Mouse (Mus musculus) ES-CJ7 (cell line): ENCODE measurements around the gene Vmn1r41.

ENCODE experiments used
- DNase-seq: peaks from one replicate; pipeline ENCODE4 v3.0.0; 2011; ENCODE audit warnings: low read depth, low spot score

The Vmn1r41 gene

GRCm38 (mm10) chr6:89740466-89740865 lies at the start of gene Vmn1r41:
Vmn1r41 (plus strand) TSS chr6:89740766.
- DNase-seq = no peak

DNA sequence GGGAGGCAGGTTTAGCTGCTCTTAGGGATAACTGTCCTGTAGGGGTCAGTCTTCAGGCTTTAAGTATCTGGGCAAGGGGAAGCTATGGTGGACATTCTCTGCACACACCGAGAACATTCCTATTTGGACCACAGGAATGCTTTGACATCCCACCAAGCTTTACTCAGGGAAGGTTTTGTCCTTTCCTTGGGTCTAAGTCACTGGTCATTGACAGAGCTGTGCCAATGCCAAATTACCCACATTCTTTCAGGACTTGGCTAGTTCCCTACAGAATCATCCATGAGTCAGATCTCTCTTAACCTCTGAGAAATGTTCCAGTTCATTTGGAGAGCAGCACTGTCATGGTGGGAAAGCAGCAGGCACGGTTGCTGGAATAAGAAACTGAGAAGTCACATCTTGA lies 33.9 kb upstream of the Vmn1r41 start:
- no peak for DNase-seq

GRCm38 (mm10) chr6:89707240-89707639 lies 33.3 kb upstream of the Vmn1r41 start, which contains the start of gene Vmn1r40:
Vmn1r40 (plus strand) TSS chr6:89707540.
- no peak for DNase-seq

GRCm38 (mm10) chr6:89718051-89718450 lies 22.5 kb upstream of the Vmn1r41 start:
- no peak for DNase-seq

DNA sequence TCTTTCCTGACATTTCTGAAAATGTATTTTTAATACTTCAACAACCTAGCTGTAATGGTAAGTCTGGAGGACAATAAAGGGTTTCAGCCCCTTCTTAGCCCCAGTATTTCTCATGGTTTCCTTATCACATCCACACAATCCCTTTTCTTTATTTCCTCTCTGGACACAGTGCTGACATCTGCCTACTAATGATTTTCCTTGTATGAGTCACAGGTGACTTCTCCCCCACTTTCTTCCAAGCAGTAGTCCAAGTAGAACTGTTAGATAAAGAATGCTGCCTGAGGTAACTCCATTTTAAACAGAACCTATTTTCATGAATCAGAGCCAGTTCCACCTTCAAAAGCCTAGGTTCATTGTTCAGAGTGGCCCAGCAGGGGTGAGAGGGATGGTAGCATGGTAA lies 2.2 kb downstream of the Vmn1r41 start:
- no peak for DNase-seq

GRCm38 (mm10) chr6:89790231-89790630 lies 49.7 kb downstream of the Vmn1r41 start:
- DNase-seq = no peak
